Mouse (Mus musculus): ENCODE data around the gene Traf4.
A peak's percentile ranks its signal among the peaks of the same experiment; 100 is the strongest.
"Not testable (repeated sequence)": the region's sequence is repeated elsewhere in the genome, so short reads cannot be mapped to it uniquely, and the experiment has no call there.

The Traf4 gene

GRCm38 (mm10) chr11:78143520-78143919 is 21.9 kb downstream of the Traf4 start:
- no peak for DNase-seq (ENCODE audit: low read depth, low spot score)

- no peak for DNase-seq (ENCODE audit: low read depth, low spot score)
These were observed 24.7 kb downstream of the Traf4 start for GRCm38 (mm10) chr11:78140665-78141064.

- no peak for DNase-seq (ENCODE audit: low read depth, low spot score)
These were observed 27.4 kb downstream of the Traf4 start for GRCm38 (mm10) chr11:78138023-78138422.

GRCm38 (mm10) chr11:78137584-78137983 is 27.8 kb downstream of the Traf4 start:
- no peak for DNase-seq (ENCODE audit: low read depth, low spot score)

- no peak for DNase-seq (ENCODE audit: low read depth, low spot score)
These were observed 29.3 kb downstream of the Traf4 start for GRCm38 (mm10) chr11:78136132-78136531.

GRCm38 (mm10) chr11:78135314-78135713 is 30.1 kb downstream of the Traf4 start:
- DNase-seq (ENCODE audit: low read depth, low spot score) = not testable (repeated sequence)

DNA sequence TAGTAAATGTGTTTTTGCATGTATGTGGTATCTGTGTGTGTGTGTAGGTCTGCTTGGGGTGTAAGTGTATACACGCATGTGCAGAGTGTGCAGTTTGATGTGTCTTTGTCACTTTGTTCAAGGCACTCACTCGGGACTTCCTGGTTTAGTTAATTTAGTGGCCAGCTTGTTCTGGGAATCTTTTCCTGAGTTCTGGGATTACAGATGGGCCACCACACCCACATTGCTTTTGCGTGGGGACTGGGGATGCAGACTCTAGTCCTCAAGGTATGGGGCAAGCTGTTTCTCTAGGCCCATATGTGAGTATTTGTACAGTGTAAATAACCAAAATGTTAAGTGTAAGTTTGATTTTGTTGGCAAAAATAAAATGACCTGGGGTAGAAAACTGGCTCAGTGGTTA is 31.0 kb downstream of the Traf4 start:
- no peak for DNase-seq (ENCODE audit: low read depth, low spot score)

DNA sequence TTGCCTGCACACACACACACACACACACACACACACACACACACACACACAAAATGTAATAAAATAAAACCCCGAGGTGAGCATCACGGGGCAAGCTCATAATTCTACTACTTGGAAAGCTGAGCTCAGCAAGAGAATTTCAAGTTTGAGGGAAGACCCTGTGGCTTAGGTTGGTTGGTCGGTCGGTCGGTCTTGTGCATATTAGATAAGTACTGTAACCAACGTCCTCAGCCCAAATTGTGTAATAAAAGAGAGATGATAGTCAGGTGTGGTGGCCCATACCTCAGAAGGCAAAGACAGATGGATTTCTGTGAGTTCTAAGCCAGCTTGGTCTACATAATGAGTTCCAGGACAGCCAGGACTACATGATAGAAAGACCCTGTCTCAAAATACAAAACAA is 31.5 kb downstream of the Traf4 start:
- DNase-seq (ENCODE audit: low read depth, low spot score) = no peak

- no peak for DNase-seq (ENCODE audit: low read depth, low spot score)
These were observed 35.9 kb downstream of the Traf4 start for GRCm38 (mm10) chr11:78129458-78129857.

GRCm38 (mm10) chr11:78126739-78127138 is 38.6 kb downstream of the Traf4 start:
- no peak for DNase-seq (ENCODE audit: low read depth, low spot score)

DNA sequence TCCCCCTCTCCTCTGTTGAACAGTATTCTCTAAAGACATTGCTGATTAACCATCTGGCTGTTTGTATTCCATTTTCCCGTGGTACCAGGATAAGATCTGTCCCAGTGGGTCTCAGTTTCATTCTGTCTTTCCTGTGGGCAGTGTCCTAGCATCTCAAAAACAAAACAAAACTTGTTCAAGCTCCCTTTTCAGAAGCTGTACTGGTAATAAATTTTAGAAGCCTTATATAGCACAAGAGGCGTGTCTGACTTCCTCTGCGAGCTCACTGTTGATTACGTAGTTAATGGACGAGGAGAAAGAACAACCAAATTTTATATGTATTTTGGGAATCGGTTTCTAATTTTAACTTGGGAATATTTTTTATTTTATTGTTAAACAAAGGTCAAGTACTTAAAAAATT is 39.7 kb downstream of the Traf4 start:
- DNase-seq (ENCODE audit: low read depth, low spot score) = no peak

- DNase-seq (ENCODE audit: low read depth, low spot score) = no peak
These were observed 41.6 kb downstream of the Traf4 start for GRCm38 (mm10) chr11:78123782-78124181.

DNA sequence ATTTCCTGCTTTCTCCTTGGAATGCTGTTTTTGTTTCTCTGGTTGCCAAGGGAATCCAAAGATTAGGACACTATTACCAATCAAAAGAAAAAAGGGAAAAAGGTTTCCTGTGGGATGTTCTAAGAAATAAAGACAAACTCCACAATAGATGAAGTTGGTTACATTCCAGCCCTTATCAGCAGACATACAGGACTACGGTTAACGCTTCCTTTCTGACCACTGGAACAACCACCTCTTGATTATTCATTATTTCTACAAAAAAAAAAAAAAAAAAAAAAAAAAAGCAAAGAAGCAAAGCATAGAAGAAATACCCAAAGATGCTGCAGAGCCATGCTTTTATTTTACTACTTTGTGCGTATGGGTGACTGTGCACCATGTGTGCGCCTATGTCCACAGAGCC is 42.6 kb downstream of the Traf4 start:
- DNase-seq (ENCODE audit: low read depth, low spot score) = no peak

DNA sequence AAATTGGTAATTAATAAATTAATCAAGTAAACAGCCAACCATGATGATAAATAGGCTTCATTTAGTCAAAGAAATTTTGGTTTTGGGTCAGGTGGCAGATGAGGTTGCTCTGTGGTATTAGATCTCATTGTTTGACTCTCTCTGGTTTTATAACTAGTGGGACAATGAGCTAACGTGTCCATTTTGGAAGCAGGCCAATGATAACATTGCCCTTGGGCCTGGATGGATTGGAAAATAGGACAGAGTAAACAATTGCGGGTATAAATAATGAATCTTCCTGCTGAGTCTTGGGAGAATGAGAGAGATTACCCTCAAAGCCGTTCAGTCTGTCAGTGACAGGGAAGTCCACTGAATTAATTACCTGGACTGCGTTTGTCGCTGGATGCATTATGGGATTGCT is 44.2 kb downstream of the Traf4 start:
- DNase-seq (ENCODE audit: low read depth, low spot score) = no peak

GRCm38 (mm10) chr11:78119898-78120297 is 45.5 kb downstream of the Traf4 start:
- DNase-seq (ENCODE audit: low read depth, low spot score) = no peak

DNA sequence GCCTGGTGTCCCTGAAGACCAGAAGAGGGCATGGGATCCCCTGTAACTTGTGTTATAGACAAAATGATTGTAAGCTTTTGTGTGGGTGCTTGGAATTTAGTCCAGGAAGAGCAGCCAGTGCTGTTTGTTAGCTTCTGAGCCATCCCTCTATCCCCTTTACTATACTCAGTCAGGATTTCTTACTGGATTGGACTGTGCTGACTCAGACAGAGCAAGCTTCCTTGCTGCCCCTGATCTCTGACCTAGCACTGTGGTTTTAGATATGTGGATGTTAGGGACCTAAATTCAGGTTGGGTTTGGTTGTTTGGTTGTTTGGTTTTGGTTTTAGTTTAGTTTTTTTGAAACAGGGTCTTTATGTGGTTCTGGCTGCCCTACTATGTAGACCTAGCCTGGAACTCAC is 46.9 kb downstream of the Traf4 start:
- DNase-seq (ENCODE audit: low read depth, low spot score) = no peak

- no peak for DNase-seq (ENCODE audit: low read depth, low spot score)
These were observed 49.3 kb downstream of the Traf4 start for GRCm38 (mm10) chr11:78116146-78116410.

GRCm38 (mm10) chr11:78115367-78116145 is 49.8 kb downstream of the Traf4 start:
- peak; percentile 97 for DNase-seq (ENCODE audit: low read depth, low spot score)

GRCm38 (mm10) chr11:78114676-78115366 is 50.6 kb downstream of the Traf4 start:
- DNase-seq (ENCODE audit: low read depth, low spot score) = no peak

DNA sequence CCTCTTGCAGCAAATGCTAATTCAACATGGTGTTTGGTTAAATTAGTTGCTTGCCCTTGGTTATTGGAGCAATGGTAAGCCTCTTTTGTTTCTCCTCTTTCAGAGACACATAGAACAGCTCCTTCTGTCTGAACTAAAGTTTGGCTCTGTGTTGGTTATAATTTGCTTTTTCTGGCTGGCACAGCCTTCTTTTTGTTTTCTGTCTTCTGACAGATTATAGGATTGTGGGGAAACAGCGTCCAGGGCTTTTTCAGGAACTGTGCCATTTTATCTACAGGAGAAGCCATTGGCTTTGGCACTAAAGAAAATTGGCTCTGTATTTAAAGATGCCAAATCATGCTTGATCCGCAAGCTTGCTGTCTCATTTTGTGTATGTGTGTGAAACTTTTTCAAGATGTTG is 51.8 kb downstream of the Traf4 start:
- no peak for DNase-seq (ENCODE audit: low read depth, low spot score)
